Mouse (Mus musculus) colon, adult 2 months (tissue): ENCODE data around the gene Vmn1r198. TPM values are rescaled to one million over a fixed set of nuclear protein-coding genes. Genes with fewer than 3 reads are reported as not detected.

Experiments
- polyA plus RNA-seq: library from polyadenylated mRNA; depleted of rRNA; stranded (reverse); fragments of >200 nt; gene quantifications from 2 replicates; pipeline ENCODE4 v1.2.3, GENCODE M21; 2012; rRNA removed

Vmn1r198 gene
- not detected in 2 replicates for polyA plus RNA-seq

DNA sequence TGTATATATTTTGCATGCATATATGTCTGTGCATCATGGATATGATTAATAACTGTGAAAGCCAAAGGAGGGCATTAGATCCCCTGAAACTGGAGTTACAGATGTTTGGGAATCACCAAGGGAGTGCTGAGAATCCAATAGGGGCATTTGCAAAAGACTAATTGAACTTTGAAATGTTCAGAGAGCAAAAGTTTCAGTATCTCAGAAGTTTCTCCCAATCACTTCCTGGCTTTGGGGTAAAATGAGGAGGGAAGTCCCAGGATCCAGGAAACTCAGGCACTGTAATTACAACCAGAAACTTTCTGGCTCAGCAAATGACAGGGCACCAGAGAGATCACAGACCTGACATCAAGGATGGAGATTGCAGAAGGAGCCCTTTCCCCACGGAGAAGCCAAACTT lies at the start of gene Vmn1r198:
TSS of gene Vmn1r198 (plus strand) at position 301 of the 400 bp plus-strand sequence.

DNA sequence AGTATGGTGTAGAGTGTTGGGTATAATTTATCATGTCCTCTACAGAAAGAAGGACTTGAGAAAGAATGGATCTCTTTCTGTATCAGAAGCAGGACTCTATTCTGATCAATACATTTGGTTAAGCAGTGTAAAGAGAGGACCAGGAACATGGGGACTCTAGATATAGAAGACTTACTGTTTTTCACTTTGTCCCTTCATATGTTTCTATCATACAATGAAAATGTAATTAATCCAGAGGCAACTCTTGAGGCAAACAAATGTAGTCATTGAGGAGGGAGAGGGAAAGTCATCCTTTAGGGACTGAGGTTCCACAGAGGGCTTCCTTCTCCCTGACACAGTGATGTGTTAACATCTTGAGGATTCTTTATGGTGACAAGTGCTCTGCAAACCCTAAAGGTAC lies 25.9 kb upstream of the Vmn1r198 start, which contains the start of gene Vmn1r197:
TSS of gene Vmn1r197 (plus strand) at position 301 of the 400 bp plus-strand sequence.

DNA sequence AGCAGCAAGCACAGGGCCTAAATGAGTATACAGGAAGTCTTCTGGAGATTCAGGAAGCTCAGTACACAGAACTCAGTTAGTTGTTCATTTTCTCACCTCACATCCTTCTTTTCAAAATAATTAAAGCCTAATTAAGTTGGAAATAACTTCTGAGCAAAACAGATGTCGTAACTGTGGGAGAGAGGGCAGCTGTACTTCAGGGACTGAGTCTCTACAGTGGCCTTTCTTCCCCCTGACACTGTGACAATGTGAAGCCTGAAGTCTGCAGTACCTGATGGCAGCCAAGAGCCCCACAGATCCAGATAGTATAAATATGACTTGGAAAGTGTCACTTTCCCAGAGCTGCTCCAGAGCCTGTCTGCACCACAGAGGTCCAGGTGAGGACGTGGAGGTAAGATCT lies 29.4 kb downstream of the Vmn1r198 start, which contains the start of gene Vmn1r199:
TSS of gene Vmn1r199 (plus strand) at position 301 of the 400 bp plus-strand sequence.

DNA sequence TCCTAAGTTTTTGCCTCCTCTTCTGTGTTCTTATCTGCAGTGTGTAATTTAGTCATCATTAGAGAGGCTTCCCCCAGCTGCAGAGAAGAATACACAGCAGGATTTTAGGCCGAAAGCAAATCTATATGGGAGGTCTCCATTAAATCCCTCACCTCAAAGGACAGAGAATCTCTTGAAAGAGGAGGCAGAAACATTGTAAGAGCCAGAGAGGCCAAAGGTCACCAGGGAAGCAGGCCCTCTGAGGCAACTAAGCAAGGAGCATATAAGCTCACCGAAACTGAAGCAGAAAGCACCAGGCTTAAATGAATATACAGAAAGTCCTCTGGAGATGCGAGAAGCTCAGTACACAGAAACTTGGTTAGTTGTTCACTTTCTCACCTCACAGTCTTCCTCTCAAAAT lies 39.9 kb downstream of the Vmn1r198 start, which contains the start of gene Vmn1r200:
TSS of gene Vmn1r200 (plus strand) at position 301 of the 400 bp plus-strand sequence.

Other genes with a start within 250 kb of the Vmn1r198 start
- gene Vmn1r189, start 244.5 kb upstream of the Vmn1r198 start, polyA plus RNA-seq, result not detected in 2 replicates
- gene Vmn1r191, start 166.4 kb upstream of the Vmn1r198 start, polyA plus RNA-seq, result not detected in 2 replicates
- gene Vmn1r192, start 159.2 kb upstream of the Vmn1r198 start, polyA plus RNA-seq, result not detected in 2 replicates
- not detected in 2 replicates for gene Vmn1r193, start 127.2 kb upstream of the Vmn1r198 start, polyA plus RNA-seq
- not detected in 2 replicates for gene Vmn1r194, start 106.1 kb upstream of the Vmn1r198 start, polyA plus RNA-seq
- gene Vmn1r195, start 79.8 kb upstream of the Vmn1r198 start, polyA plus RNA-seq, result not detected in 2 replicates
- not detected in 2 replicates for gene Vmn1r196, start 60.4 kb upstream of the Vmn1r198 start, polyA plus RNA-seq
- not detected in 2 replicates for gene Vmn1r197, start 25.8 kb upstream of the Vmn1r198 start, polyA plus RNA-seq
- not detected in 2 replicates for gene Vmn1r199, start 29.5 kb downstream of the Vmn1r198 start, polyA plus RNA-seq
- gene Vmn1r200, start 40.0 kb downstream of the Vmn1r198 start, polyA plus RNA-seq, result not detected in 2 replicates
- not detected in 2 replicates for gene Vmn1r201, start 121.6 kb downstream of the Vmn1r198 start, polyA plus RNA-seq
- not detected in 2 replicates for gene Vmn1r202, start 155.0 kb downstream of the Vmn1r198 start, polyA plus RNA-seq
- gene Vmn1r203, start 167.8 kb downstream of the Vmn1r198 start, polyA plus RNA-seq, result not detected in 2 replicates
- not detected in 2 replicates for gene Vmn1r204, start 202.8 kb downstream of the Vmn1r198 start, polyA plus RNA-seq
- not detected in 2 replicates for gene Vmn1r205, start 242.6 kb downstream of the Vmn1r198 start, polyA plus RNA-seq